Mouse (Mus musculus) adipocyte (in vitro differentiated cells): ENCODE measurements at regions not wholly inside any gene's neighbourhood (a gene's known extent, or its start where the extent isn't known, plus 50 kb on each side); places are given as distances from the start of the nearest gene placed in this dataset.
A peak's percentile ranks its signal among the peaks of the same experiment; 100 is the strongest.

Experiments used
- DNase-seq: peaks from one replicate; pipeline ENCODE4 v3.0.0-alpha.2; 2016; ENCODE audit warnings: low spot score

GRCm38 (mm10) chr19:15851622-15852021 lies 95.5 kb downstream of the Psat1 start:
- DNase-seq = no peak

GRCm38 (mm10) chr19:15850722-15851121 lies 96.4 kb downstream of the Psat1 start:
- no peak for DNase-seq

- DNase-seq = no peak
These were observed 97.9 kb downstream of the Psat1 start for GRCm38 (mm10) chr19:15849235-15849634.

GRCm38 (mm10) chr19:15838327-15838726 lies 108.8 kb downstream of the Psat1 start:
- no peak for DNase-seq

GRCm38 (mm10) chr19:15837715-15838175 lies 109.4 kb downstream of the Psat1 start:
- peak; percentile 23 for DNase-seq

GRCm38 (mm10) chr19:15836956-15837714 lies 110.0 kb downstream of the Psat1 start:
- no peak for DNase-seq

- no peak for DNase-seq
These were observed 110.8 kb downstream of the Psat1 start for GRCm38 (mm10) chr19:15836201-15836955.

GRCm38 (mm10) chr19:15830385-15830784 lies 116.8 kb downstream of the Psat1 start:
- DNase-seq = no peak

- no peak for DNase-seq
These were observed 118.0 kb downstream of the Psat1 start for GRCm38 (mm10) chr19:15829158-15829557.

- DNase-seq = no peak
These were observed 119.0 kb downstream of the Psat1 start for GRCm38 (mm10) chr19:15827990-15828705.

GRCm38 (mm10) chr19:15827120-15827989 lies 119.8 kb downstream of the Psat1 start:
- DNase-seq = no peak

GRCm38 (mm10) chr19:15823688-15824371 lies 123.3 kb downstream of the Psat1 start:
- no peak for DNase-seq

- DNase-seq = no peak
These were observed 127.1 kb downstream of the Psat1 start for GRCm38 (mm10) chr19:15820020-15820419.

GRCm38 (mm10) chr19:15815166-15815565 lies 132.0 kb downstream of the Psat1 start:
- DNase-seq = no peak

- no peak for DNase-seq
These were observed 138.1 kb downstream of the Psat1 start for GRCm38 (mm10) chr19:15809008-15809407.

GRCm38 (mm10) chr19:15807681-15808080 lies 139.5 kb downstream of the Psat1 start:
- DNase-seq = no peak

GRCm38 (mm10) chr19:15803131-15803889 lies 143.8 kb downstream of the Psat1 start:
- DNase-seq = no peak

- DNase-seq = no peak
These were observed 144.5 kb downstream of the Psat1 start for GRCm38 (mm10) chr19:15802641-15803040.

GRCm38 (mm10) chr19:15801811-15802486 lies 145.2 kb downstream of the Psat1 start:
- DNase-seq = peak; percentile 71
